Mouse (Mus musculus): Measurements from ENCODE around the gene Lrrc28. TPM values are rescaled to one million over a fixed set of nuclear protein-coding genes. Genes with fewer than 3 reads are reported as not detected.

Lrrc28 gene
- polyA plus RNA-seq, 1 experiment = 44.7 TPM

- DNase-seq (ENCODE audit: low read depth) = no peak
- no peak for TF ChIP-seq CTCF (IDR thresholded peaks at IDR 0.05; ENCODE audit: borderline replicate concordance, extremely low read depth, insufficient read depth, insufficient read length)
- TF ChIP-seq POLR2A (IDR thresholded peaks at IDR 0.05; ENCODE audit: borderline replicate concordance, extremely low read depth, insufficient read depth, insufficient read length, poor library complexity, severe bottlenecking) = no peak
These were observed 51.2 kb downstream of the Lrrc28 start for GRCm38 (mm10) chr7:67593902-67594301.

GRCm38 (mm10) chr7:67592670-67593069 lies 52.4 kb downstream of the Lrrc28 start:
- no peak for DNase-seq (ENCODE audit: low read depth)
- TF ChIP-seq CTCF (IDR thresholded peaks at IDR 0.05; ENCODE audit: borderline replicate concordance, extremely low read depth, insufficient read depth, insufficient read length) = no peak
- TF ChIP-seq POLR2A (IDR thresholded peaks at IDR 0.05; ENCODE audit: borderline replicate concordance, extremely low read depth, insufficient read depth, insufficient read length, poor library complexity, severe bottlenecking) = no peak

GRCm38 (mm10) chr7:67588743-67589142 lies 56.3 kb downstream of the Lrrc28 start:
- TF ChIP-seq CTCF (IDR thresholded peaks at IDR 0.05; ENCODE audit: borderline replicate concordance, extremely low read depth, insufficient read depth, insufficient read length) = no peak
- TF ChIP-seq POLR2A (IDR thresholded peaks at IDR 0.05; ENCODE audit: borderline replicate concordance, extremely low read depth, insufficient read depth, insufficient read length, poor library complexity, severe bottlenecking) = no peak
- peak; percentile 29 for DNase-seq (ENCODE audit: low read depth)

- TF ChIP-seq CTCF (IDR thresholded peaks at IDR 0.05; ENCODE audit: borderline replicate concordance, extremely low read depth, insufficient read depth, insufficient read length) (no peak), POLR2A (IDR thresholded peaks at IDR 0.05; ENCODE audit: borderline replicate concordance, extremely low read depth, insufficient read depth, insufficient read length, poor library complexity, severe bottlenecking) (no peak)
- DNase-seq (ENCODE audit: low read depth) = no peak
These were observed 58.6 kb downstream of the Lrrc28 start for GRCm38 (mm10) chr7:67586479-67586878.

- no peak for DNase-seq (ENCODE audit: low read depth)
- TF ChIP-seq POLR2A (IDR thresholded peaks at IDR 0.05; ENCODE audit: borderline replicate concordance, extremely low read depth, insufficient read depth, insufficient read length, poor library complexity, severe bottlenecking) = no peak
- no peak for TF ChIP-seq CTCF (IDR thresholded peaks at IDR 0.05; ENCODE audit: borderline replicate concordance, extremely low read depth, insufficient read depth, insufficient read length)
These were observed 61.2 kb downstream of the Lrrc28 start for GRCm38 (mm10) chr7:67583852-67584251.

- TF ChIP-seq POLR2A (IDR thresholded peaks at IDR 0.05; ENCODE audit: borderline replicate concordance, extremely low read depth, insufficient read depth, insufficient read length, poor library complexity, severe bottlenecking) (no peak), CTCF (IDR thresholded peaks at IDR 0.05; ENCODE audit: borderline replicate concordance, extremely low read depth, insufficient read depth, insufficient read length) (no peak)
- no peak for DNase-seq (ENCODE audit: low read depth)
These were observed 66.1 kb downstream of the Lrrc28 start for GRCm38 (mm10) chr7:67578783-67579482.

- TF ChIP-seq POLR2A (IDR thresholded peaks at IDR 0.05; ENCODE audit: borderline replicate concordance, extremely low read depth, insufficient read depth, insufficient read length, poor library complexity, severe bottlenecking) = no peak
- TF ChIP-seq CTCF (IDR thresholded peaks at IDR 0.05; ENCODE audit: borderline replicate concordance, extremely low read depth, insufficient read depth, insufficient read length) = no peak
These were observed 67.0 kb downstream of the Lrrc28 start for GRCm38 (mm10) chr7:67578044-67578443.

GRCm38 (mm10) chr7:67566510-67567237 lies 78.4 kb downstream of the Lrrc28 start:
- DNase-seq (ENCODE audit: low read depth) = no peak
- TF ChIP-seq CTCF (IDR thresholded peaks at IDR 0.05; ENCODE audit: borderline replicate concordance, extremely low read depth, insufficient read depth, insufficient read length) = no peak
- no peak for TF ChIP-seq POLR2A (IDR thresholded peaks at IDR 0.05; ENCODE audit: borderline replicate concordance, extremely low read depth, insufficient read depth, insufficient read length, poor library complexity, severe bottlenecking)

More at GRCm38 (mm10) chr7:67578044-67578443, 67.0 kb downstream of the Lrrc28 start:
- DNase-seq (ENCODE audit: low read depth) = peak; percentile 23

- no peak for DNase-seq (ENCODE audit: low read depth)
- TF ChIP-seq POLR2A (IDR thresholded peaks at IDR 0.05; ENCODE audit: borderline replicate concordance, extremely low read depth, insufficient read depth, insufficient read length, poor library complexity, severe bottlenecking) = no peak
- no peak for TF ChIP-seq CTCF (IDR thresholded peaks at IDR 0.05; ENCODE audit: borderline replicate concordance, extremely low read depth, insufficient read depth, insufficient read length)
These were observed 79.9 kb downstream of the Lrrc28 start for GRCm38 (mm10) chr7:67565132-67565531.

- DNase-seq (ENCODE audit: low read depth) = no peak
- TF ChIP-seq CTCF (IDR thresholded peaks at IDR 0.05; ENCODE audit: borderline replicate concordance, extremely low read depth, insufficient read depth, insufficient read length) (no peak), POLR2A (IDR thresholded peaks at IDR 0.05; ENCODE audit: borderline replicate concordance, extremely low read depth, insufficient read depth, insufficient read length, poor library complexity, severe bottlenecking) (no peak)
These were observed 82.9 kb downstream of the Lrrc28 start for GRCm38 (mm10) chr7:67562176-67562575.

GRCm38 (mm10) chr7:67559486-67559885 lies 85.6 kb downstream of the Lrrc28 start:
- TF ChIP-seq POLR2A (IDR thresholded peaks at IDR 0.05; ENCODE audit: borderline replicate concordance, extremely low read depth, insufficient read depth, insufficient read length, poor library complexity, severe bottlenecking) = no peak
- TF ChIP-seq CTCF (IDR thresholded peaks at IDR 0.05; ENCODE audit: borderline replicate concordance, extremely low read depth, insufficient read depth, insufficient read length) = no peak
- DNase-seq (ENCODE audit: low read depth) = no peak
